22 mouse cellular contexts compared by ENCODE assay signal in genomic region chr11:117438363-117438762, GRCm38 (mm10). TPM values are rescaled to one million over a fixed set of nuclear protein-coding genes. Genes with fewer than 3 reads are reported as not detected.
DNase-seq lines count a peak whose midpoint lies in the region; ATAC-seq and TF ChIP-seq lines count a peak whose summit lies in the region.
"Had no signal": no experiment of that assay in that cellular context is flagged by ENCODE, and none has a peak within 500 bp of the region (broad histone marks: within the 10 kb centered on the region; RNA-seq: fewer than 3 reads in every experiment).

No protein-coding gene starts in this region.

- TF ChIP-seq CTCF in midbrain, postnatal 0 days (IDR thresholded peaks at IDR 0.05) = no peak

- ATAC-seq in midbrain, postnatal 0 days (ENCODE audit: low FRiP score) = no peak
- no peak for ATAC-seq in hindbrain, embryonic 12.5 days (ENCODE audit: low FRiP score)
- no peak for ATAC-seq in midbrain, embryonic 14.5 days (ENCODE audit: low FRiP score, low TSS enrichment)
- ATAC-seq: activated CD4-positive, CD25-positive, alpha-beta regulatory T cell, adult 4 months had no signal

- no peaks in the 10 kb centered on the region for H3K36me3 ChIP-seq in midbrain, embryonic 10.5 days
- no peaks in the 10 kb centered on the region for H3K36me3 ChIP-seq in midbrain, postnatal 0 days (ENCODE audit: insufficient read depth, low read length)
- H3K36me3 ChIP-seq in hindbrain, embryonic 12.5 days = no peaks in the 10 kb centered on the region
- no peaks in the 10 kb centered on the region for H3K36me3 ChIP-seq in midbrain, embryonic 14.5 days (ENCODE audit: control insufficient read depth, insufficient read depth, low read length)

- H3K4me3 ChIP-seq in midbrain, embryonic 10.5 days = no peak overlapping the region
- H3K4me3 ChIP-seq in midbrain, postnatal 0 days (ENCODE audit: low read depth, low read length) = no peak overlapping the region
- H3K4me3 ChIP-seq in hindbrain, embryonic 12.5 days = no peak overlapping the region
- H3K4me3 ChIP-seq in midbrain, embryonic 14.5 days (replicated peaks; ENCODE audit: low read depth, low read length) = no peak overlapping the region

- DNase-seq in midbrain, embryonic 10.5 days (ENCODE audit: low spot score) = no peak
- no peak for DNase-seq in midbrain, postnatal 0 days (ENCODE audit: low spot score)
- DNase-seq in R1 (ENCODE audit: low read depth, low spot score) = peak; percentile 88
- no peak for DNase-seq in midbrain, embryonic 14.5 days
- DNase-seq in cerebellum, postnatal 36 days = no peak
- DNase-seq in heart, adult 18-20 months = no peak
- DNase-seq: adrenal gland, postnatal 36 days; cerebellum, postnatal 14 days; gastrocnemius, postnatal 10 days; heart, postnatal 14 days; kidney, adult 11 months; kidney, postnatal 14 days; layer of hippocampus, adult 9-11 months; lung, postnatal 14 days; right cerebral cortex, adult 18-20 months had no signal

- H3K4me2 ChIP-seq in midbrain, postnatal 0 days (ENCODE audit: low read depth, low read length, poor library complexity, severe bottlenecking) = no peak overlapping the region
- H3K4me2 ChIP-seq in hindbrain, embryonic 12.5 days (replicated peaks) = no peak overlapping the region
- H3K4me2 ChIP-seq in midbrain, embryonic 14.5 days (ENCODE audit: low read length) = no peak overlapping the region

- peaks cover 6% of the 10 kb centered on the region; the same call in 1 of the 2 replicates for H3K9me3 ChIP-seq in midbrain, embryonic 10.5 days (replicated peaks)
- H3K9me3 ChIP-seq in midbrain, postnatal 0 days (ENCODE audit: low read length) = no peaks in the 10 kb centered on the region
- H3K9me3 ChIP-seq in hindbrain, embryonic 12.5 days (replicated peaks) = no peaks in the 10 kb centered on the region
- no peaks in the 10 kb centered on the region for H3K9me3 ChIP-seq in midbrain, embryonic 14.5 days (ENCODE audit: control insufficient read depth, low read length)

- WGBS in midbrain, embryonic 10.5 days = 22% methylated on average over 6 of the region's 6 CpGs
- WGBS in midbrain, postnatal 0 days = 30% methylated on average over 6 of the region's 6 CpGs
- 29% methylated on average over 6 of the region's 6 CpGs for WGBS in hindbrain, embryonic 12.5 days
- 17% methylated on average over 6 of the region's 6 CpGs for WGBS in midbrain, embryonic 14.5 days

- H3K27ac ChIP-seq in midbrain, embryonic 10.5 days (replicated peaks) = peak overlapping the region; percentile 78
- no peak overlapping the region for H3K27ac ChIP-seq in midbrain, postnatal 0 days (ENCODE audit: low read depth, low read length)
- H3K27ac ChIP-seq in hindbrain, embryonic 12.5 days = peak overlapping the region; percentile 89
- peak overlapping the region; percentile 64 for H3K27ac ChIP-seq in midbrain, embryonic 14.5 days (replicated peaks; ENCODE audit: low read depth, low read length)

- peaks cover 74% of the 10 kb centered on the region for H3K27me3 ChIP-seq in midbrain, embryonic 10.5 days (ENCODE audit: low read depth, poor library complexity, severe bottlenecking)
- no peaks in the 10 kb centered on the region for H3K27me3 ChIP-seq in midbrain, postnatal 0 days (ENCODE audit: insufficient read depth, low read length)
- peaks cover 19% of the 10 kb centered on the region for H3K27me3 ChIP-seq in hindbrain, embryonic 12.5 days
- H3K27me3 ChIP-seq in midbrain, embryonic 14.5 days (ENCODE audit: control insufficient read depth, insufficient read depth, low read length) = no peaks in the 10 kb centered on the region; the same call in 1 of the 2 replicates

- H3K4me1 ChIP-seq in midbrain, embryonic 10.5 days = peaks cover 74% of the 10 kb centered on the region
- peaks cover 29% of the 10 kb centered on the region for H3K4me1 ChIP-seq in midbrain, postnatal 0 days (ENCODE audit: insufficient read depth, low read length)
- peaks cover 72% of the 10 kb centered on the region for H3K4me1 ChIP-seq in hindbrain, embryonic 12.5 days
- peaks cover 61% of the 10 kb centered on the region for H3K4me1 ChIP-seq in midbrain, embryonic 14.5 days (ENCODE audit: control insufficient read depth, insufficient read depth, low read length)

- no peak overlapping the region for H3K9ac ChIP-seq in midbrain, postnatal 0 days (replicated peaks; ENCODE audit: low read length, poor library complexity, severe bottlenecking)
- no peak overlapping the region for H3K9ac ChIP-seq in hindbrain, embryonic 12.5 days
- no peak overlapping the region for H3K9ac ChIP-seq in midbrain, embryonic 14.5 days (replicated peaks; ENCODE audit: low read length)

RNA-seq across cellular contexts. Expression of gene Gm11733, which starts 45.8 kb away (rescaled TPM):
- 0.06 TPM in 1 of 2 replicates, not detected in the other for polyA plus RNA-seq in midbrain, embryonic 10.5 days (2016; fragmentation: Nextera tagmentation; extraction: Ambion mirVana)
- total RNA-seq in midbrain, postnatal 0 days (2014; rRNA removed) = 0.38 TPM in 1 of 2 replicates, not detected in the other
- polyA plus RNA-seq in midbrain, postnatal 0 days (2015; fragmentation: Nextera tagmentation; extraction: Ambion mirVana) = 0.07 TPM in 1 of 2 replicates, not detected in the other
- not detected in 2 replicates for polyA plus RNA-seq in hindbrain, embryonic 12.5 days (2016; fragmentation: Nextera tagmentation; extraction: Ambion mirVana)
- polyA plus RNA-seq in midbrain, embryonic 14.5 days (2014; fragmentation: Nextera tagmentation; extraction: Ambion mirVana) = 0.12 TPM in 1 of 2 replicates, not detected in the other
- total RNA-seq in heart, adult 18-20 months (2021) = not detected
- total RNA-seq: adrenal gland, postnatal 36 days; gastrocnemius, postnatal 10 days; heart, postnatal 14 days; megakaryocyte-erythroid progenitor cell, adult 5-6 weeks had no signal
- polyA plus RNA-seq: limb, embryonic 14.5 days; liver, embryonic 16.5 days; neural tube, embryonic 11.5 days; stomach, embryonic 16.5 days had no signal
